Mouse (Mus musculus): ENCODE results near the gene Dnajc22.

- TF ChIP-seq POLR2A (IDR thresholded peaks at IDR 0.05; ENCODE audit: borderline replicate concordance, insufficient read depth, low read length) (no peak), CTCF (IDR thresholded peaks at IDR 0.05; ENCODE audit: borderline replicate concordance, insufficient read depth, low read depth, low read length) (no peak)
These were observed 48.1 kb upstream of the Dnajc22 start for GRCm38 (mm10) chr15:99044854-99045253.

Measured in cerebellum, adult 2 months (tissue).